Mouse (Mus musculus): ENCODE measurements around the gene Tmem262. TPM values are rescaled to one million over a fixed set of nuclear protein-coding genes. Genes with fewer than 3 reads are reported as not detected.
A peak's percentile ranks its signal among the peaks of the same experiment; 100 is the strongest.
"Not testable (repeated sequence)": the region's sequence is repeated elsewhere in the genome, so short reads cannot be mapped to it uniquely, and the experiment has no call there.

Tmem262 gene
- not detected in 2 replicates for polyA plus RNA-seq (2014; fragmentation: Nextera tagmentation; extraction: Ambion mirVana)

GRCm38 (mm10) chr19:6079983-6080480, at the start of gene Tmem262:
Tmem262 (plus strand) TSS chr19:6080033.
- Histone ChIP-seq H3K27ac (replicated peaks; ENCODE audit: low read depth, low read length) (no peak within 1 kb of the TSS), H3K27me3 (replicated peaks; ENCODE audit: control insufficient read depth, insufficient read depth, low read length) (no peaks in the 10 kb centered on the region), H3K9me3 (ENCODE audit: control insufficient read depth, low read length) (no peaks in the 10 kb centered on the region), H3K4me1 (ENCODE audit: control insufficient read depth, insufficient read depth, low read length) (peaks cover 13% of the 10 kb centered on the region), H3K4me3 (ENCODE audit: low read depth, low read length) (no peak within 1 kb of the TSS), H3K9ac (ENCODE audit: low read depth, low read length) (no peak within 1 kb of the TSS), H3K36me3 (ENCODE audit: control insufficient read depth, insufficient read depth, low read length) (peaks cover 28% of the 10 kb centered on the region), H3K4me2 (ENCODE audit: low read depth, low read length) (no peak within 1 kb of the TSS)
- 94% methylated on average over 12 of the region's 12 CpGs for WGBS
- DNase-seq (ENCODE audit: low spot score) (no peak), ATAC-seq (ENCODE audit: low read depth) (no peak)

DNA sequence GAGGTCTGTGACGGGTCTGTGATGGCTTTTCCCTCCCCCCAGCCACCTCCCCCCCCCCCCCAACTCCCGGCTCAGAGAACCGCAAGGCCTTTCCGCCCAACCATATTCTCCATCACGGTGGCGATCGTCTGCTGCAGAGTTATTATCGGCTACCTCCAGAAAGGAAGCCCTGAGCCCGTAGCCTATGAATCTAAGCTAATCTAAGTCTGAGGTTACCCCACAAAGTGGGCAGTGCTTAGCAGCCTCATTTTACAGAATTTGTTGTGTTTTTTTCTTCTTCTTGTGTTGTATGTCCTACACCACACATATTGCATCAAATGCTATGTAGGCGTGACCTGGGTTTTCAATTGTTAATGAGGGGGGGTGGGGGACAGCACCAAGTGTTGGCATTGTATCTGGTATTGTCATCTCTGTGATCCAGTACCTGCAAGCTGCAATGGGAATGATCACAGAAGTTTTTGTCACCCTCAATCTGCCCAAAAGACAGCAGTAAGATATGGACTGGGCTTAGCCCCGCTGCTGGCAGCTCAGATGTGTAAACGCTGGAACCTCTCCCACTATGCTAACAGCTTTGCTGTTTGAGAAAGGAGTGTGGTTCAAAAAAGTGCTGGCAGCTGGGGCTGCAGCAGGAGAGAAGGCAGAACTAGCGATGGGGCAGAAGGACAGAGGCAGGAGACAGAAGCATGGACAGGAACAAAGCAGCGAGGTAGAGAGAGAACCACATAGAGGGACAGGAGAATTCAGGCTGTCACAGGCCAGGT, 49.1 kb upstream of the Tmem262 start:
- H3K4me3 ChIP-seq (ENCODE audit: low read depth, low read length): no peak overlapping the region
- H3K27me3 ChIP-seq (replicated peaks; ENCODE audit: control insufficient read depth, insufficient read depth, low read length): no peaks in the 10 kb centered on the region
- WGBS: 72% methylated on average over 14 of the region's 14 CpGs
- H3K4me1 ChIP-seq (ENCODE audit: control insufficient read depth, insufficient read depth, low read length): no peaks in the 10 kb centered on the region
- no peaks in the 10 kb centered on the region for H3K36me3 ChIP-seq (ENCODE audit: control insufficient read depth, insufficient read depth, low read length)
- no peak overlapping the region for H3K27ac ChIP-seq (replicated peaks; ENCODE audit: low read depth, low read length)
- ATAC-seq (ENCODE audit: low read depth): no peak
- no peaks in the 10 kb centered on the region for H3K9me3 ChIP-seq (ENCODE audit: control insufficient read depth, low read length)
- no peak overlapping the region for H3K4me2 ChIP-seq (ENCODE audit: low read depth, low read length)
- H3K9ac ChIP-seq (ENCODE audit: low read depth, low read length): no peak overlapping the region
- no peak for DNase-seq (ENCODE audit: low spot score)

GRCm38 (mm10) chr19:6035966-6036585, 43.8 kb upstream of the Tmem262 start:
- H3K4me1 ChIP-seq (ENCODE audit: control insufficient read depth, insufficient read depth, low read length): no peaks in the 10 kb centered on the region
- 53% methylated on average over 9 of the region's 9 CpGs for WGBS
- ATAC-seq (ENCODE audit: low read depth) (no peak), DNase-seq (ENCODE audit: low spot score) (no peak)
- H3K4me3 ChIP-seq (ENCODE audit: low read depth, low read length): no peak overlapping the region
- H3K9ac ChIP-seq (ENCODE audit: low read depth, low read length): no peak overlapping the region
- no peaks in the 10 kb centered on the region for H3K27me3 ChIP-seq (replicated peaks; ENCODE audit: control insufficient read depth, insufficient read depth, low read length)
- H3K4me2 ChIP-seq (ENCODE audit: low read depth, low read length): no peak overlapping the region
- no peaks in the 10 kb centered on the region for H3K36me3 ChIP-seq (ENCODE audit: control insufficient read depth, insufficient read depth, low read length)
- H3K9me3 ChIP-seq (ENCODE audit: control insufficient read depth, low read length): no peaks in the 10 kb centered on the region
- no peak overlapping the region for H3K27ac ChIP-seq (replicated peaks; ENCODE audit: low read depth, low read length)

DNA sequence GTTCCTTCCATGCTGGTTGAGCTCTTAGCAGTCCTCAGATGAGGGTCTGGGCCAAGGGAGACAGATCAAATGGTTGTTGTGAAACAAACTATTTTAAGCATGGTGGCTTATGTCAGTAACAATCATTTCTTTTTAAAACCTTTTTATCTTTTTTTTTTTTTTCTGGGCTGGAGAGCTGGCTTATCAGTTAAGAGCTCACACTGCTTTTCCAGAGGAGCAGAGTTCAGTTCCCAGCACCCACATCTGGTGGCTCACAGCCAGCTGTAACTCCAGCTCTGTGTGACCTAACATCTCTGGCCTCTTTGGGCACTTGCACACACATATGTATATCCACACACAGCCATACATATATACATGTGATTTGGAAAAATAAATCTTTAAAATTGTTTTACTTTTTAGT, 42.1 kb upstream of the Tmem262 start:
- Histone ChIP-seq H3K9me3 (ENCODE audit: control insufficient read depth, low read length) (no peaks in the 10 kb centered on the region), H3K4me3 (ENCODE audit: low read depth, low read length) (no peak overlapping the region), H3K27me3 (replicated peaks; ENCODE audit: control insufficient read depth, insufficient read depth, low read length) (no peaks in the 10 kb centered on the region)

GRCm38 (mm10) chr19:6038326-6038725, 41.5 kb upstream of the Tmem262 start:
- no peak overlapping the region for H3K9ac ChIP-seq (ENCODE audit: low read depth, low read length)
- no peak for ATAC-seq (ENCODE audit: low read depth)
- no peak overlapping the region for H3K4me2 ChIP-seq (ENCODE audit: low read depth, low read length)
- DNase-seq (ENCODE audit: low spot score): no peak
- H3K9me3 ChIP-seq (ENCODE audit: control insufficient read depth, low read length): no peaks in the 10 kb centered on the region
- H3K27ac ChIP-seq (replicated peaks; ENCODE audit: low read depth, low read length): no peak overlapping the region
- no peaks in the 10 kb centered on the region for H3K27me3 ChIP-seq (replicated peaks; ENCODE audit: control insufficient read depth, insufficient read depth, low read length)
- WGBS: 78% methylated on average over 7 of the region's 7 CpGs
- H3K36me3 ChIP-seq (ENCODE audit: control insufficient read depth, insufficient read depth, low read length): no peaks in the 10 kb centered on the region
- no peak overlapping the region for H3K4me3 ChIP-seq (ENCODE audit: low read depth, low read length)
- no peaks in the 10 kb centered on the region for H3K4me1 ChIP-seq (ENCODE audit: control insufficient read depth, insufficient read depth, low read length)

More for the DNA sequence above, 42.1 kb upstream of the Tmem262 start:
- DNase-seq (ENCODE audit: low spot score) (no peak), ATAC-seq (ENCODE audit: low read depth) (no peak)
- Histone ChIP-seq H3K4me1 (ENCODE audit: control insufficient read depth, insufficient read depth, low read length) (no peaks in the 10 kb centered on the region), H3K36me3 (ENCODE audit: control insufficient read depth, insufficient read depth, low read length) (no peaks in the 10 kb centered on the region), H3K4me2 (ENCODE audit: low read depth, low read length) (no peak overlapping the region), H3K9ac (ENCODE audit: low read depth, low read length) (no peak overlapping the region), H3K27ac (replicated peaks; ENCODE audit: low read depth, low read length) (no peak overlapping the region)

GRCm38 (mm10) chr19:6040002-6040401, 39.8 kb upstream of the Tmem262 start:
- Histone ChIP-seq H3K9ac (ENCODE audit: low read depth, low read length) (no peak overlapping the region), H3K4me3 (ENCODE audit: low read depth, low read length) (no peak overlapping the region), H3K9me3 (ENCODE audit: control insufficient read depth, low read length) (no peaks in the 10 kb centered on the region), H3K4me2 (ENCODE audit: low read depth, low read length) (no peak overlapping the region), H3K4me1 (ENCODE audit: control insufficient read depth, insufficient read depth, low read length) (0 out of 2 replicates have a peak, but pooled peaks cover under 1% of the 10 kb centered on the region), H3K27me3 (replicated peaks; ENCODE audit: control insufficient read depth, insufficient read depth, low read length) (no peaks in the 10 kb centered on the region), H3K36me3 (ENCODE audit: control insufficient read depth, insufficient read depth, low read length) (no peaks in the 10 kb centered on the region), H3K27ac (replicated peaks; ENCODE audit: low read depth, low read length) (no peak overlapping the region)
- DNase-seq (ENCODE audit: low spot score) (no peak), ATAC-seq (ENCODE audit: low read depth) (no peak)

- Histone ChIP-seq H3K9ac (ENCODE audit: low read depth, low read length) (no peak overlapping the region), H3K27ac (replicated peaks; ENCODE audit: low read depth, low read length) (no peak overlapping the region), H3K4me3 (ENCODE audit: low read depth, low read length) (no peak overlapping the region), H3K4me1 (ENCODE audit: control insufficient read depth, insufficient read depth, low read length) (peaks cover 7% of the 10 kb centered on the region; the same call in 1 of the 2 replicates), H3K9me3 (ENCODE audit: control insufficient read depth, low read length) (no peaks in the 10 kb centered on the region), H3K4me2 (ENCODE audit: low read depth, low read length) (no peak overlapping the region), H3K27me3 (replicated peaks; ENCODE audit: control insufficient read depth, insufficient read depth, low read length) (no peaks in the 10 kb centered on the region), H3K36me3 (ENCODE audit: control insufficient read depth, insufficient read depth, low read length) (no peaks in the 10 kb centered on the region)
- no peak for ATAC-seq (ENCODE audit: low read depth)
- DNase-seq (ENCODE audit: low spot score): no peak
- WGBS: 82% methylated on average over 9 of the region's 9 CpGs
Measured at GRCm38 (mm10) chr19:6042293-6042692, 37.5 kb upstream of the Tmem262 start.

GRCm38 (mm10) chr19:6044102-6044501, 35.7 kb upstream of the Tmem262 start:
- not testable (repeated sequence) for H3K9ac ChIP-seq (ENCODE audit: low read depth, low read length); H3K27ac ChIP-seq (replicated peaks; ENCODE audit: low read depth, low read length); H3K4me2 ChIP-seq (ENCODE audit: low read depth, low read length); H3K9me3 ChIP-seq (ENCODE audit: control insufficient read depth, low read length); ATAC-seq (ENCODE audit: low read depth); H3K27me3 ChIP-seq (replicated peaks; ENCODE audit: control insufficient read depth, insufficient read depth, low read length); H3K4me3 ChIP-seq (ENCODE audit: low read depth, low read length)
- DNase-seq (ENCODE audit: low spot score): peak; percentile 77
- peaks cover 12% of the 10 kb centered on the region for H3K36me3 ChIP-seq (ENCODE audit: control insufficient read depth, insufficient read depth, low read length)
- peaks cover 16% of the 10 kb centered on the region for H3K4me1 ChIP-seq (ENCODE audit: control insufficient read depth, insufficient read depth, low read length)
- 61% methylated on average over 4 of the region's 4 CpGs for WGBS
